Mouse (Mus musculus): ENCODE data around the gene Capn3. TPM values are rescaled to one million over a fixed set of nuclear protein-coding genes. Genes with fewer than 3 reads are reported as not detected.

Capn3 gene
- total RNA-seq, 1 experiment = 8.6 TPM

DNA sequence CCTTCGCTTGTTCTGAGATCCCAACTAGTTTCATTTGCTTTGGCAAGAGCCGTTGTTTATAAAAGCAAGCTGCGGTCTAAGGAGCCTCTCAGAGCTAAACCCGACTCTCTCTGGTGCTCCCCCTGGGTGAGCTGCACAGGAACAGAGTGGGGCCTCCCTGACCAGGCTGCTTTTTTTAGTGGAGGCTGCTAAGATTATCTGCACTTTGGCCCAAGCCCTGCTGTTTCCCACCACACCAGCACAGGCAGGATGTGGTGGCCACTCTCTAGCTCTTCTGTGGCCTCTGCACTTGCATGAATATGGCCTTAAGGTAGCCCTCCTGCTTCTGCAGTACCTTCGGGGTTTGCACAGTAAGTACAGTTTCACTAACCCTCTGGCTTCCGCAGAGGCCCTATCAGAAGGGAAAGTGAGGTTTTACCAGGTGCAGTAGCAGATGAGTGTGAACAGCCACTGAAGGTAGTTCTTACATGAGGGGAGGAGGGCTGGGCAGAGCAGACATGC lies 44.2 kb downstream of the Capn3 start:
- Histone ChIP-seq H3K4me1 (ENCODE audit: control insufficient read depth in 2 of 2, insufficient read depth in 2 of 2, low read length in 2 of 2, poor library complexity in 1 of 2) (peaks cover 5 to 28% of the 10 kb centered on the region in 2 experiments; a peak in 3 of 4 replicates), H3K36me3 (ENCODE audit: control insufficient read depth, insufficient read depth, low read length, poor library complexity, severe bottlenecking) (no peaks in the 10 kb centered on the region), H3K27ac (ENCODE audit: insufficient read depth, low read depth, low read length, poor library complexity, severe bottlenecking) (no peak overlapping the region), H3K9me3 (ENCODE audit: control insufficient read depth, insufficient read depth, low read depth, low read length) (no peaks in the 10 kb centered on the region), H3K9ac (ENCODE audit: insufficient read depth, low read depth, low read length, poor library complexity, severe bottlenecking) (no peak overlapping the region), H3K4me3 (ENCODE audit: insufficient read depth in 1 of 2, low read depth in 1 of 2, low read length in 2 of 2, poor library complexity in 1 of 2, severe bottlenecking in 1 of 2) (no peak overlapping the region)
- TF ChIP-seq CHD2 (IDR thresholded peaks at IDR 0.05; ENCODE audit: low read depth, low read length) (no peak), ZC3H11A (IDR thresholded peaks at IDR 0.05; ENCODE audit: borderline replicate concordance, low read depth, low read length) (no peak), MAFK (IDR thresholded peaks at IDR 0.05; ENCODE audit: insufficient read depth, low read depth, low read length) (no peak), HCFC1 (IDR thresholded peaks at IDR 0.05; ENCODE audit: borderline replicate concordance, insufficient read depth, low read length) (no peak), ZNF384 (IDR thresholded peaks at IDR 0.05; ENCODE audit: low read depth, low read length) (no peak)
- no peak for DNase-seq (ENCODE audit: low read depth, low spot score)
- in situ Hi-C loops (cut with MboI; ENCODE audit: low sequenced_read_pairs in 2 of 2, unreplicated experiment in 2 of 2) = no loop called here

DNA sequence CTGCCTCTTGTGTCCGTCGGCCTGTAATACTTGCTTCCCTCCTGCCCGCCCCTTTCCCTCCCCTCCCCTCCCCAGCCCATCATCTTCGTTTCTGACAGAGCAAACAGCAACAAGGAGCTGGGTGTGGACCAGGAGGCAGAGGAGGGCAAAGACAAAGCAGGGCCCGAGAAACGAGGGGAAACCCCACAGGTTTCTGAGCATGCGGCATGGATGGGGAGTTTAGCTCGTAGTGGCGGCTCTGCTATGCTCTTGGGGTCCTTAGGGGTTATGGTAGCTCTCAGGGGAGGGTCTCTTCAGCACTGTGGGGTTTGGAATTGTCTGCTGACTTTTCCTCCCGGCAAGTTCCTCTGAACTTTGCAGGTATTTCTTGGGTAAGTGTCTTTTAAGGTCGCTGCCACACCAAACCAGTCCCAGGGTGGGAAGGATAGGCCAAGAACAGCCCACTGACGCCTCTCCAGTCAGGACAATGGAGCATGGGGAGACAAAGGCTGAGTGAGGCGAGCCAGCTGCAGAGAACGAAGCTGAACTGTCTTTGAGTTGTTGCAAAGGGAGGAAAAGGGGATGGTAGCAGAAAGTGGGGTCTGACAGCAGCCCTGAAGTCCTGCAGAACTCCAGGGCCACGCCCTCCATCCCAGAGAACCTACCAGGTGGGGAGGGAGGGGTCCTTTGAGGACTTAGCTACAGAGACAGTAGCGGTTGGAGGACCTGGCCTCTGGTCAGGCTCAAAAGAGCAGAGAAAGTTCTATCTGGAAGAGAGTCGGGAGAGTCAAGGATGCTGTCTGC lies 45.5 kb downstream of the Capn3 start:
- in situ Hi-C loops (cut with MboI; ENCODE audit: low sequenced_read_pairs in 2 of 2, unreplicated experiment in 2 of 2) = no loop called here
- TF ChIP-seq MAFK (IDR thresholded peaks at IDR 0.05; ENCODE audit: insufficient read depth, low read depth, low read length) = no peak
- Histone ChIP-seq H3K9me3 (ENCODE audit: control insufficient read depth, insufficient read depth, low read depth, low read length) (no peaks in the 10 kb centered on the region), H3K4me1 (ENCODE audit: control insufficient read depth in 2 of 2, insufficient read depth in 2 of 2, low read length in 2 of 2, poor library complexity in 1 of 2) (peaks cover 5 to 28% of the 10 kb centered on the region in 2 experiments; a peak in 3 of 4 replicates), H3K36me3 (ENCODE audit: control insufficient read depth, insufficient read depth, low read length, poor library complexity, severe bottlenecking) (peaks cover 5% of the 10 kb centered on the region; the same call in 1 of the 2 replicates), H3K27ac (ENCODE audit: insufficient read depth, low read depth, low read length, poor library complexity, severe bottlenecking) (no peak overlapping the region), H3K9ac (ENCODE audit: insufficient read depth, low read depth, low read length, poor library complexity, severe bottlenecking) (no peak overlapping the region), H3K4me3 (ENCODE audit: insufficient read depth in 1 of 2, low read depth in 1 of 2, low read length in 2 of 2, poor library complexity in 1 of 2, severe bottlenecking in 1 of 2) (no peak overlapping the region)
- no peak for DNase-seq (ENCODE audit: low read depth, low spot score)

DNA sequence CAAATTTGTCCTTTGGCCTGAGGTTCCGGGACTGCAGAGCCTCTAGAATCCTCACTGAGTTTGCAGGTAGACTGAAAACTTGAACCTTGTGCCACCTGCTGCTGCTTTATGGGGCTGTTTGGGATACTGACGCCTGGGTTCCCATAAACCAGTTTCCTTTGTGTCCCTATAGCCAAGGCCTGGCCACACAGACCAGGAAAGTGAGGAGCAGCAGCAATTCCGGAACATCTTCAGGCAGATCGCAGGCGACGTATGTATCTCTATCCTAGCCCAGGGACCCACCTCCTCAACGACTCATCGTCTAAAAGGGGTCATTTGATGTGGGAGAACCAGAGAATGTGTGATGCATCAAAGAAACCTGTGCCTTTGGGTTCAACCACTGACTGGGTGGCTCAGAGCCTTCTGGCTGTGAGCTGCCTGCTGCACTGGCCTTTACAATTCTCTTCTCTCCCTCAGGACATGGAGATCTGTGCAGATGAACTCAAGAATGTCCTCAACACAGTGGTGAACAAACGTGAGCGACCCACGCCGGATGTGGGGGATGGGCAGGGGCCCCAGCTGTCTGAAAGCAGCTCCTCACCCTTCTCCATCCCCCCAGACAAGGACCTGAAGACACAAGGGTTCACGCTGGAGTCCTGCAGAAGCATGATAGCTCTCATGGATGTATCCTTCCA lies 46.2 kb downstream of the Capn3 start:
- peaks cover 5 to 28% of the 10 kb centered on the region in 2 experiments; a peak in 3 of 4 replicates for H3K4me1 ChIP-seq (ENCODE audit: control insufficient read depth in 2 of 2, insufficient read depth in 2 of 2, low read length in 2 of 2, poor library complexity in 1 of 2)
- H3K4me3 ChIP-seq (ENCODE audit: insufficient read depth in 1 of 2, low read depth in 1 of 2, low read length in 2 of 2, poor library complexity in 1 of 2, severe bottlenecking in 1 of 2) = no peak overlapping the region
- no peaks in the 10 kb centered on the region for H3K9me3 ChIP-seq (ENCODE audit: control insufficient read depth, insufficient read depth, low read depth, low read length)
- no peak overlapping the region for H3K9ac ChIP-seq (ENCODE audit: insufficient read depth, low read depth, low read length, poor library complexity, severe bottlenecking)
- H3K27ac ChIP-seq (ENCODE audit: insufficient read depth, low read depth, low read length, poor library complexity, severe bottlenecking) = no peak overlapping the region
- in situ Hi-C loops (cut with MboI; ENCODE audit: low sequenced_read_pairs in 2 of 2, unreplicated experiment in 2 of 2) = no loop called here
- no peak for TF ChIP-seq HCFC1 (IDR thresholded peaks at IDR 0.05; ENCODE audit: borderline replicate concordance, insufficient read depth, low read length)
- no peak for TF ChIP-seq MAFK (IDR thresholded peaks at IDR 0.05; ENCODE audit: insufficient read depth, low read depth, low read length)
- no peak for TF ChIP-seq CHD2 (IDR thresholded peaks at IDR 0.05; ENCODE audit: low read depth, low read length)
- no peak for TF ChIP-seq ZNF384 (IDR thresholded peaks at IDR 0.05; ENCODE audit: low read depth, low read length)
- TF ChIP-seq ZC3H11A (IDR thresholded peaks at IDR 0.05; ENCODE audit: borderline replicate concordance, low read depth, low read length) = no peak
- H3K36me3 ChIP-seq (ENCODE audit: control insufficient read depth, insufficient read depth, low read length, poor library complexity, severe bottlenecking) = peaks cover 5% of the 10 kb centered on the region; the same call in 1 of the 2 replicates
- no peak for DNase-seq (ENCODE audit: low read depth, low spot score)

DNA sequence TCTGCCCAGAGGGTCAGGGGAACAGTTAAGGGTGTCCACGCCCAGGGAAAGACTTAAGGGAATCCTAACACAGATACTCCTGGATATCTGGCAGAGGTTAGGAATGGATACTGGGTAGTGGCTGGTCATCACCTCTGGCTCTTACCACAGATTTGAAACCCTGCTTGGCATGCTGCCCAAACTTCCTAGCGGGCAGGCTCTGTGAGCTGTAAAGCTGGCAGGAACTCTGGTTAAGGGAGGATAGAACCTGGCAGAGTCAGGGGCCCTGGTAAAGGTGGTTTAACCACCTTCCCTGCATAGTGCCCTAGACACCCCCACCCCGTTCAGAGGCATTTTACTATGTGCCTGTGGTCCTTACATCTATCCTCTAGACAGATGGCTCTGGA lies 46.8 kb downstream of the Capn3 start:
- H3K27ac ChIP-seq (ENCODE audit: insufficient read depth, low read depth, low read length, poor library complexity, severe bottlenecking) = no peak overlapping the region
- no peak for TF ChIP-seq MAFK (IDR thresholded peaks at IDR 0.05; ENCODE audit: insufficient read depth, low read depth, low read length)
- no peak for TF ChIP-seq ZNF384 (IDR thresholded peaks at IDR 0.05; ENCODE audit: low read depth, low read length)
- no peak for TF ChIP-seq CHD2 (IDR thresholded peaks at IDR 0.05; ENCODE audit: low read depth, low read length)
- TF ChIP-seq ZC3H11A (IDR thresholded peaks at IDR 0.05; ENCODE audit: borderline replicate concordance, low read depth, low read length) = no peak
- TF ChIP-seq HCFC1 (IDR thresholded peaks at IDR 0.05; ENCODE audit: borderline replicate concordance, insufficient read depth, low read length) = no peak
- H3K4me1 ChIP-seq (ENCODE audit: control insufficient read depth in 2 of 2, insufficient read depth in 2 of 2, low read length in 2 of 2, poor library complexity in 1 of 2) = peaks cover 5 to 28% of the 10 kb centered on the region in 2 experiments; a peak in 3 of 4 replicates
- no peak for DNase-seq (ENCODE audit: low read depth, low spot score)
- peaks cover 5% of the 10 kb centered on the region; the same call in 1 of the 2 replicates for H3K36me3 ChIP-seq (ENCODE audit: control insufficient read depth, insufficient read depth, low read length, poor library complexity, severe bottlenecking)
- in situ Hi-C loops (cut with MboI; ENCODE audit: low sequenced_read_pairs in 2 of 2, unreplicated experiment in 2 of 2) = no loop called here
- no peaks in the 10 kb centered on the region for H3K9me3 ChIP-seq (ENCODE audit: control insufficient read depth, insufficient read depth, low read depth, low read length)
- H3K9ac ChIP-seq (ENCODE audit: insufficient read depth, low read depth, low read length, poor library complexity, severe bottlenecking) = no peak overlapping the region
- H3K4me3 ChIP-seq (ENCODE audit: insufficient read depth in 1 of 2, low read depth in 1 of 2, low read length in 2 of 2, poor library complexity in 1 of 2, severe bottlenecking in 1 of 2) = no peak overlapping the region

Measured in ES-E14 (cell line).